ENCODE assay signal across 9 mouse cellular contexts in the genomic region with DNA sequence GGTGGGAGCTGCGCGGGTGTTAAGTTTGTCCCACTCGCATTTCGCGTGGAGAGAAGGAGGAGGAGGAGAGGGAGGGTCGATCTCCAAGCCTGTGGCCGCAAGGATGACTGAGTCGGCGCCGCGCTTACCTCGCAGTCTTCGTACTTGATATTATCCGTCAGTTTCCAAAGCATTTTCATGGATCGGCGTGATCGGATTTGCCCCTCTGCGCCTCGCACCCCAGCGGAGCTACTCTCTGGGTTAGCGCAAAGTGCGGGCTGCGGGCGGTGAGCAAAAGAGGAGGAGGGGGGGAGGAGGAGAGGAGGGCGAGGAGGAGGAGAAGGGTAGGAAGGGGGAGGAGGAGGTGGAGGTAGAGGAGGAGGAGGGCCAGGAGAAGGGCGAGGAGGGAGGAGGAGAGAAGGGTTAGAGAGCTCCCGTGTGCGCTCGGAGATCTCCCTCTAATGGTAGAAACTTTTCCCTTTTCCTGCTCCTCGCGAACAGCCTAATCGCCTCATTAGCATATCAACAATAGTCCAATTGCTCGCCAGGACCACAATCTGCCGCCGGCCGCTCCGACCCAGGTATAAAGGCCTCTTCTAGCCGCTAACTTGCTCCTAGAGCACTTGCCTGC. TPM values are rescaled to one million over a fixed set of nuclear protein-coding genes. Genes with fewer than 3 reads are reported as not detected.
DNase-seq lines count a peak whose midpoint lies in the region; ATAC-seq and TF ChIP-seq lines count a peak whose summit lies in the region.
"Had no signal": no experiment of that assay in that cellular context is flagged by ENCODE, and none has a peak within 500 bp of the region (broad histone marks: within the 10 kb centered on the region; RNA-seq: fewer than 3 reads in every experiment).

No protein-coding gene starts in this region.

- intact Hi-C loops in left cerebral cortex, postnatal 36 days (cut with DNase I), result loop anchor here (10.0 kb wide), 1 partner anchor 909 kb away; no protein-coding TSS in a partner anchor

- peaks cover 97% of the 10 kb centered on the region for H3K27me3 ChIP-seq in kidney, embryonic 15.5 days
- H3K27me3 ChIP-seq in hindbrain, embryonic 16.5 days (replicated peaks; ENCODE audit: control insufficient read depth, insufficient read depth, low read length), result peaks cover 33% of the 10 kb centered on the region
- H3K27me3 ChIP-seq in myocyte (ENCODE audit: control insufficient read depth, insufficient read depth, insufficient read length), result peaks cover 72% of the 10 kb centered on the region

- H3ac ChIP-seq in myocyte (ENCODE audit: control insufficient read depth, insufficient read length), result no peak overlapping the region

- ATAC-seq in kidney, embryonic 15.5 days (replicated peaks; ENCODE audit: low FRiP score), result peak; percentile 49
- ATAC-seq in hindbrain, embryonic 16.5 days, result peak; percentile 51

- WGBS in kidney, embryonic 15.5 days, result 0% methylated on average over 37 of the region's 38 CpGs
- under 1% methylated on average over 37 of the region's 38 CpGs for WGBS in hindbrain, embryonic 16.5 days

- H3K9ac ChIP-seq in kidney, embryonic 15.5 days, result peak overlapping the region; percentile 38; the same call in 1 of the 2 replicates
- peak overlapping the region; percentile 13; the same call in 1 of the 2 replicates for H3K9ac ChIP-seq in hindbrain, embryonic 16.5 days (ENCODE audit: low read depth, low read length)

- peak overlapping the region; percentile 53 for H3K4me3 ChIP-seq in kidney, embryonic 15.5 days (replicated peaks)
- H3K4me3 ChIP-seq in hindbrain, embryonic 16.5 days (ENCODE audit: low read length), result peak overlapping the region; percentile 51
- peak overlapping the region; percentile 28 for H3K4me3 ChIP-seq in myocyte

- H3K79me2 ChIP-seq in myocyte (ENCODE audit: control insufficient read depth, insufficient read depth), result no peaks in the 10 kb centered on the region

- TF ChIP-seq POLR2A in myocyte (IDR thresholded peaks at IDR 0.05; ENCODE audit: insufficient read length, low read depth), result no peak

- H3K9me3 ChIP-seq in kidney, embryonic 15.5 days (replicated peaks), result no peaks in the 10 kb centered on the region
- no peaks in the 10 kb centered on the region for H3K9me3 ChIP-seq in hindbrain, embryonic 16.5 days (ENCODE audit: control insufficient read depth, low read length)

- peak overlapping the region; percentile 71 for H3K27ac ChIP-seq in kidney, embryonic 15.5 days
- no peak overlapping the region for H3K27ac ChIP-seq in hindbrain, embryonic 16.5 days (ENCODE audit: low read depth, low read length)

- no peaks in the 10 kb centered on the region for H3K36me3 ChIP-seq in kidney, embryonic 15.5 days
- H3K36me3 ChIP-seq in hindbrain, embryonic 16.5 days (ENCODE audit: control insufficient read depth, insufficient read depth, low read length), result no peaks in the 10 kb centered on the region
- H3K36me3 ChIP-seq in myocyte (ENCODE audit: control insufficient read depth, insufficient read depth), result no peaks in the 10 kb centered on the region

- no peak for DNase-seq in kidney, adult 11 months
- DNase-seq in embryo, embryonic 10 days (ENCODE audit: low spot score), result peak; percentile 81
- DNase-seq in left cerebral cortex, postnatal 36 days (ENCODE audit: low spot score in 2 of 2), result no peak
- no peak for DNase-seq in right cerebral cortex, postnatal 14 days
- no peak for DNase-seq in gastrocnemius, postnatal 10 days

- peaks cover 53% of the 10 kb centered on the region for H3K4me1 ChIP-seq in kidney, embryonic 15.5 days
- peaks cover 13% of the 10 kb centered on the region for H3K4me1 ChIP-seq in hindbrain, embryonic 16.5 days (ENCODE audit: control insufficient read depth, insufficient read depth, low read depth, low read length)

- H3K4me2 ChIP-seq in kidney, embryonic 15.5 days, result peak overlapping the region; percentile 74
- peak overlapping the region; percentile 51 for H3K4me2 ChIP-seq in hindbrain, embryonic 16.5 days (ENCODE audit: low read length)
- H3K4me2 ChIP-seq in myocyte (ENCODE audit: low read depth), result peak overlapping the region; percentile 76

TF ChIP-seq in myocyte, 11 proteins besides CTCF, POLR2A, EP300 and RAD21:
- TF ChIP-seq E2F4 (IDR thresholded peaks at IDR 0.05; ENCODE audit: insufficient read depth) (no peak), MYOG (IDR thresholded peaks at IDR 0.05; ENCODE audit: control insufficient read depth in 1 of 3, insufficient read depth in 1 of 3, insufficient read length in 2 of 3, low read depth in 2 of 3) (no peak), MAX (IDR thresholded peaks at IDR 0.05; ENCODE audit: low read depth) (no peak), REST (IDR thresholded peaks at IDR 0.05; ENCODE audit: insufficient read depth, insufficient read length) (no peak), TCF12 (IDR thresholded peaks at IDR 0.05; ENCODE audit: insufficient read depth, poor library complexity, severe bottlenecking) (no peak), TCF3 (IDR thresholded peaks at IDR 0.05; ENCODE audit: insufficient read length, low read depth) (no peak), CEBPB (IDR thresholded peaks at IDR 0.05; ENCODE audit: insufficient read depth, poor library complexity, severe bottlenecking) (no peak), MYOD1 (IDR thresholded peaks at IDR 0.05; ENCODE audit: control insufficient read depth in 1 of 3, insufficient read length in 2 of 3, low read depth in 2 of 3) (no peak), USF1 (IDR thresholded peaks at IDR 0.05; ENCODE audit: low read depth) (no peak), POLR2AphosphoS2 (IDR thresholded peaks at IDR 0.05; ENCODE audit: insufficient read length, low read depth) (no peak), SRF (IDR thresholded peaks at IDR 0.05; ENCODE audit: control insufficient read depth, insufficient read length, low read depth) (no peak)

RNA-seq across cellular contexts. Expression of a gene that starts 4.5 kb away (rescaled TPM):
- polyA plus RNA-seq in kidney, embryonic 15.5 days (2015; fragmentation: Nextera tagmentation; extraction: Ambion mirVana), result 2.8 and 4.1 TPM in 2 replicates
- 8.4 and 9.0 TPM in 2 replicates for polyA plus RNA-seq in hindbrain, embryonic 16.5 days (2015; fragmentation: Nextera tagmentation; extraction: Ambion mirVana)
- polyA plus RNA-seq in myocyte (2012; fragmentation: generic; extraction: Trizol), result 0.36 TPM
- under 1 TPM; 0.45 to 0.62 TPM for total RNA-seq in left cerebral cortex, postnatal 36 days (2021)
- under 1 TPM; 0.16 to 0.29 TPM for total RNA-seq in gastrocnemius, postnatal 10 days (2021)
- total RNA-seq: neutrophil, adult 5-6 weeks had no signal
